Mouse (Mus musculus): ENCODE results near the gene Rps6ka2.

GRCm38 (mm10) chr17:7189425-7189824 lies 19.5 kb downstream of the Rps6ka2 start:
- TF ChIP-seq CTCF (IDR thresholded peaks at IDR 0.05; ENCODE audit: extremely low read depth, insufficient read length, insufficient replicate concordance, low read depth, low read length) (no peak), POLR2A (IDR thresholded peaks at IDR 0.05; ENCODE audit: low read depth, low read length) (no peak)

Data from small intestine, adult 2 months (tissue).